In genomic region chr11:59837789-59838188, GRCm38 (mm10) we compare ENCODE assay signal across 9 mouse cellular contexts. TPM values are rescaled to one million over a fixed set of nuclear protein-coding genes. Genes with fewer than 3 reads are reported as not detected.
DNase-seq lines count a peak whose midpoint lies in the region; ATAC-seq and TF ChIP-seq lines count a peak whose summit lies in the region.
"Not testable (repeated sequence)": the region's sequence is repeated elsewhere in the genome, so short reads cannot be mapped to it uniquely, and the experiment has no call there.
"Had no signal": no experiment of that assay in that cellular context is flagged by ENCODE, and none has a peak within 500 bp of the region (broad histone marks: within the 10 kb centered on the region; RNA-seq: fewer than 3 reads in every experiment).

No protein-coding gene starts in this region.

- 0 out of 2 replicates have a peak overlapping the region, but pooled peaks have one; percentile 96 for H3K9ac ChIP-seq in embryonic facial prominence, embryonic 13.5 days
- not testable (repeated sequence) for H3K9ac ChIP-seq in forebrain, embryonic 14.5 days (ENCODE audit: low read length); intestine, embryonic 14.5 days (ENCODE audit: low read length); liver, postnatal 0 days (replicated peaks); midbrain, embryonic 14.5 days (replicated peaks; ENCODE audit: low read length); stomach, embryonic 15.5 days
- H3K9ac ChIP-seq in limb, embryonic 13.5 days, result peak overlapping the region; percentile 96; the same call in 1 of the 2 replicates

- H3K4me1 ChIP-seq in embryonic facial prominence, embryonic 13.5 days, result peaks cover 22% of the 10 kb centered on the region
- H3K4me1 ChIP-seq in forebrain, embryonic 14.5 days (ENCODE audit: control insufficient read depth, insufficient read depth, low read length), result peaks cover 13% of the 10 kb centered on the region
- peaks cover 21% of the 10 kb centered on the region for H3K4me1 ChIP-seq in hindbrain, embryonic 10.5 days (replicated peaks)
- H3K4me1 ChIP-seq in intestine, embryonic 14.5 days (replicated peaks; ENCODE audit: control insufficient read depth, insufficient read depth, low read length), result peaks cover 15% of the 10 kb centered on the region
- H3K4me1 ChIP-seq in limb, embryonic 13.5 days, result peaks cover 21% of the 10 kb centered on the region
- peaks cover 19% of the 10 kb centered on the region for H3K4me1 ChIP-seq in liver, postnatal 0 days (ENCODE audit: insufficient read depth)
- H3K4me1 ChIP-seq in midbrain, embryonic 14.5 days (ENCODE audit: control insufficient read depth, insufficient read depth, low read length), result peaks cover 18% of the 10 kb centered on the region
- H3K4me1 ChIP-seq in stomach, embryonic 15.5 days, result peaks cover 11% of the 10 kb centered on the region

- H3K9me3 ChIP-seq in embryonic facial prominence, embryonic 13.5 days; forebrain, embryonic 14.5 days (replicated peaks; ENCODE audit: control insufficient read depth, low read length); hindbrain, embryonic 10.5 days; intestine, embryonic 14.5 days (ENCODE audit: control insufficient read depth, low read length); limb, embryonic 13.5 days; liver, postnatal 0 days (ENCODE audit: low read length); midbrain, embryonic 14.5 days (ENCODE audit: control insufficient read depth, low read length); stomach, embryonic 15.5 days: not testable (repeated sequence)

- not testable (repeated sequence) for H3K27me3 ChIP-seq in embryonic facial prominence, embryonic 13.5 days; forebrain, embryonic 14.5 days (replicated peaks; ENCODE audit: control insufficient read depth, insufficient read depth, low read length); hindbrain, embryonic 10.5 days (ENCODE audit: insufficient read depth, poor library complexity, severe bottlenecking); intestine, embryonic 14.5 days (replicated peaks; ENCODE audit: control insufficient read depth, insufficient read depth, low read length); limb, embryonic 13.5 days; liver, postnatal 0 days (ENCODE audit: insufficient read depth, low read length); midbrain, embryonic 14.5 days (ENCODE audit: control insufficient read depth, insufficient read depth, low read length); stomach, embryonic 15.5 days (replicated peaks)

- TF ChIP-seq CTCF in liver, postnatal 0 days (IDR thresholded peaks at IDR 0.05; ENCODE audit: low read depth), result not testable (repeated sequence)

- H3K4me3 ChIP-seq in embryonic facial prominence, embryonic 13.5 days, result peak overlapping the region; percentile 97; the same call in 1 of the 2 replicates
- H3K4me3 ChIP-seq in forebrain, embryonic 14.5 days (ENCODE audit: low read depth, low read length), result 0 out of 2 replicates have a peak overlapping the region, but pooled peaks have one; percentile 98
- H3K4me3 ChIP-seq in hindbrain, embryonic 10.5 days, result peak overlapping the region; percentile 98; the same call in 1 of the 2 replicates
- H3K4me3 ChIP-seq in intestine, embryonic 14.5 days (ENCODE audit: low read depth, low read length); liver, postnatal 0 days (ENCODE audit: low read depth, low read length): not testable (repeated sequence)
- H3K4me3 ChIP-seq in limb, embryonic 13.5 days, result peak overlapping the region; percentile 95; the same call in 1 of the 2 replicates
- H3K4me3 ChIP-seq in midbrain, embryonic 14.5 days (replicated peaks; ENCODE audit: low read depth, low read length), result peak overlapping the region; percentile 100
- H3K4me3 ChIP-seq in stomach, embryonic 15.5 days (replicated peaks), result peak overlapping the region; percentile 97; the same call in 1 of the 2 replicates

- H3K36me3 ChIP-seq in embryonic facial prominence, embryonic 13.5 days, result peaks cover 47% of the 10 kb centered on the region
- peaks cover 47% of the 10 kb centered on the region for H3K36me3 ChIP-seq in forebrain, embryonic 14.5 days (ENCODE audit: control insufficient read depth, insufficient read depth, low read length)
- H3K36me3 ChIP-seq in hindbrain, embryonic 10.5 days, result peaks cover 51% of the 10 kb centered on the region
- H3K36me3 ChIP-seq in intestine, embryonic 14.5 days (ENCODE audit: control insufficient read depth, insufficient read depth, low read length), result peaks cover 44% of the 10 kb centered on the region
- peaks cover 37% of the 10 kb centered on the region for H3K36me3 ChIP-seq in limb, embryonic 13.5 days
- peaks cover 18% of the 10 kb centered on the region for H3K36me3 ChIP-seq in liver, postnatal 0 days (replicated peaks; ENCODE audit: insufficient read depth, low read length)
- H3K36me3 ChIP-seq in midbrain, embryonic 14.5 days (ENCODE audit: control insufficient read depth, insufficient read depth, low read length), result peaks cover 41% of the 10 kb centered on the region
- not testable (repeated sequence) for H3K36me3 ChIP-seq in stomach, embryonic 15.5 days

- H3K4me2 ChIP-seq in embryonic facial prominence, embryonic 13.5 days, result peak overlapping the region; percentile 58
- peak overlapping the region; percentile 79; the same call in 1 of the 2 replicates for H3K4me2 ChIP-seq in forebrain, embryonic 14.5 days (ENCODE audit: low read length)
- H3K4me2 ChIP-seq in intestine, embryonic 14.5 days (ENCODE audit: low read length), result peak overlapping the region; percentile 73; the same call in 1 of the 2 replicates
- H3K4me2 ChIP-seq in limb, embryonic 13.5 days (replicated peaks), result peak overlapping the region; percentile 67
- peak overlapping the region; percentile 85 for H3K4me2 ChIP-seq in liver, postnatal 0 days (ENCODE audit: low read depth, low read length)
- peak overlapping the region; percentile 72 for H3K4me2 ChIP-seq in midbrain, embryonic 14.5 days (ENCODE audit: low read length)
- H3K4me2 ChIP-seq in stomach, embryonic 15.5 days, result peak overlapping the region; percentile 56; the same call in 1 of the 2 replicates

- not testable (repeated sequence) for ATAC-seq in embryonic facial prominence, embryonic 13.5 days (ENCODE audit: insufficient number of reproducible peaks, insufficient read depth, low FRiP score, low TSS enrichment, low read depth); forebrain, embryonic 14.5 days; intestine, embryonic 14.5 days (replicated peaks; ENCODE audit: low FRiP score, low TSS enrichment, low read depth); limb, embryonic 13.5 days (ENCODE audit: low FRiP score, low read depth); liver, postnatal 0 days; midbrain, embryonic 14.5 days (ENCODE audit: low FRiP score, low TSS enrichment); stomach, embryonic 15.5 days (ENCODE audit: insufficient read depth, low FRiP score, low read depth)

- not testable (repeated sequence) for TF ChIP-seq EP300 in liver, postnatal 0 days (IDR thresholded peaks at IDR 0.05; ENCODE audit: low read depth)

- no CpG with 5 or more reads among the region's 1 CpGs for WGBS in embryonic facial prominence, embryonic 13.5 days
- WGBS in forebrain, embryonic 14.5 days, result no CpG with 5 or more reads among the region's 1 CpGs
- WGBS in hindbrain, embryonic 10.5 days, result no CpG with 5 or more reads among the region's 1 CpGs
- WGBS in intestine, embryonic 14.5 days, result no CpG with 5 or more reads among the region's 1 CpGs
- WGBS in limb, embryonic 13.5 days, result no CpG with 5 or more reads among the region's 1 CpGs
- WGBS in liver, postnatal 0 days (ENCODE audit: insufficient replicate concordance), result no CpG with 5 or more reads among the region's 1 CpGs
- no CpG with 5 or more reads among the region's 1 CpGs for WGBS in midbrain, embryonic 14.5 days
- WGBS in stomach, embryonic 15.5 days, result 80% methylated on average over 1 of the region's 1 CpGs

- not testable (repeated sequence) for H3K27ac ChIP-seq in embryonic facial prominence, embryonic 13.5 days; forebrain, embryonic 14.5 days (ENCODE audit: low read depth, low read length); hindbrain, embryonic 10.5 days; intestine, embryonic 14.5 days (ENCODE audit: low read depth); limb, embryonic 13.5 days; liver, postnatal 0 days (ENCODE audit: low read depth); midbrain, embryonic 14.5 days (replicated peaks; ENCODE audit: low read depth, low read length); stomach, embryonic 15.5 days

- not testable (repeated sequence) for DNase-seq in forebrain, embryonic 14.5 days (ENCODE audit: low spot score); hindbrain, embryonic 10.5 days (ENCODE audit: low spot score); intestine, embryonic 14.5 days (ENCODE audit: low spot score); liver, postnatal 0 days; midbrain, embryonic 14.5 days

RNA-seq across cellular contexts. Expression of gene Nt5m, which starts 1.5 kb away (rescaled TPM):
- 42.6 and 45.9 TPM in 2 replicates for polyA plus RNA-seq in embryonic facial prominence, embryonic 13.5 days (2015; fragmentation: Nextera tagmentation; extraction: Ambion mirVana)
- polyA plus RNA-seq in forebrain, embryonic 14.5 days (2014; fragmentation: Nextera tagmentation; extraction: Ambion mirVana), result 52.6 and 54.8 TPM in 2 replicates
- 41.2 and 47.7 TPM in 2 replicates for polyA plus RNA-seq in hindbrain, embryonic 10.5 days (2016; fragmentation: Nextera tagmentation; extraction: Ambion mirVana)
- 33.8 and 35.5 TPM in 2 replicates for polyA plus RNA-seq in intestine, embryonic 14.5 days (2014; fragmentation: Nextera tagmentation; extraction: Ambion mirVana)
- 40.3 and 44.8 TPM in 2 replicates for polyA plus RNA-seq in limb, embryonic 13.5 days (2015; fragmentation: Nextera tagmentation; extraction: Ambion mirVana)
- polyA plus RNA-seq in liver, postnatal 0 days (2015; fragmentation: Nextera tagmentation; extraction: Ambion mirVana), result 16.0 and 16.4 TPM in 2 replicates
- polyA plus RNA-seq in midbrain, embryonic 14.5 days (2014; fragmentation: Nextera tagmentation; extraction: Ambion mirVana), result 68.2 and 73.5 TPM in 2 replicates
- 31.7 and 35.1 TPM in 2 replicates for polyA plus RNA-seq in stomach, embryonic 15.5 days (2015; fragmentation: Nextera tagmentation; extraction: Ambion mirVana)

RNA-seq across cellular contexts. Expression of gene Cops3, which starts 1.8 kb away (rescaled TPM):
- polyA plus RNA-seq in embryonic facial prominence, embryonic 13.5 days (2015; fragmentation: Nextera tagmentation; extraction: Ambion mirVana), result 206 and 210 TPM in 2 replicates
- 232 and 257 TPM in 2 replicates for polyA plus RNA-seq in forebrain, embryonic 14.5 days (2014; fragmentation: Nextera tagmentation; extraction: Ambion mirVana)
- 233 and 255 TPM in 2 replicates for polyA plus RNA-seq in hindbrain, embryonic 10.5 days (2016; fragmentation: Nextera tagmentation; extraction: Ambion mirVana)
- 206 and 211 TPM in 2 replicates for polyA plus RNA-seq in intestine, embryonic 14.5 days (2014; fragmentation: Nextera tagmentation; extraction: Ambion mirVana)
- polyA plus RNA-seq in limb, embryonic 13.5 days (2015; fragmentation: Nextera tagmentation; extraction: Ambion mirVana), result 219 and 228 TPM in 2 replicates
- polyA plus RNA-seq in liver, postnatal 0 days (2015; fragmentation: Nextera tagmentation; extraction: Ambion mirVana), result 58.0 and 60.5 TPM in 2 replicates
- 200 and 213 TPM in 2 replicates for polyA plus RNA-seq in midbrain, embryonic 14.5 days (2014; fragmentation: Nextera tagmentation; extraction: Ambion mirVana)
- 175 and 192 TPM in 2 replicates for polyA plus RNA-seq in stomach, embryonic 15.5 days (2015; fragmentation: Nextera tagmentation; extraction: Ambion mirVana)

RNA-seq across cellular contexts. Expression of gene Flcn, which starts 28.0 kb away (rescaled TPM):
- 34.0 and 37.5 TPM in 2 replicates for polyA plus RNA-seq in embryonic facial prominence, embryonic 13.5 days (2015; fragmentation: Nextera tagmentation; extraction: Ambion mirVana)
- polyA plus RNA-seq in forebrain, embryonic 14.5 days (2014; fragmentation: Nextera tagmentation; extraction: Ambion mirVana), result 29.4 and 36.6 TPM in 2 replicates
- 29.6 and 31.0 TPM in 2 replicates for polyA plus RNA-seq in hindbrain, embryonic 10.5 days (2016; fragmentation: Nextera tagmentation; extraction: Ambion mirVana)
- 30.1 and 31.4 TPM in 2 replicates for polyA plus RNA-seq in intestine, embryonic 14.5 days (2014; fragmentation: Nextera tagmentation; extraction: Ambion mirVana)
- polyA plus RNA-seq in limb, embryonic 13.5 days (2015; fragmentation: Nextera tagmentation; extraction: Ambion mirVana), result 38.4 and 40.8 TPM in 2 replicates
- 11.3 and 13.9 TPM in 2 replicates for polyA plus RNA-seq in liver, postnatal 0 days (2015; fragmentation: Nextera tagmentation; extraction: Ambion mirVana)
- 35.9 and 41.1 TPM in 2 replicates for polyA plus RNA-seq in midbrain, embryonic 14.5 days (2014; fragmentation: Nextera tagmentation; extraction: Ambion mirVana)
- polyA plus RNA-seq in stomach, embryonic 15.5 days (2015; fragmentation: Nextera tagmentation; extraction: Ambion mirVana), result 27.8 and 30.6 TPM in 2 replicates

RNA-seq across cellular contexts. Expression of gene Pld6, which starts 50.3 kb away (rescaled TPM):
- 3.6 and 3.9 TPM in 2 replicates for polyA plus RNA-seq in embryonic facial prominence, embryonic 13.5 days (2015; fragmentation: Nextera tagmentation; extraction: Ambion mirVana)
- polyA plus RNA-seq in forebrain, embryonic 14.5 days (2014; fragmentation: Nextera tagmentation; extraction: Ambion mirVana), result 1.3 and 1.5 TPM in 2 replicates
- 1.9 and 2.6 TPM in 2 replicates for polyA plus RNA-seq in hindbrain, embryonic 10.5 days (2016; fragmentation: Nextera tagmentation; extraction: Ambion mirVana)
- 1.5 and 1.7 TPM in 2 replicates for polyA plus RNA-seq in intestine, embryonic 14.5 days (2014; fragmentation: Nextera tagmentation; extraction: Ambion mirVana)
- 4.7 and 4.9 TPM in 2 replicates for polyA plus RNA-seq in limb, embryonic 13.5 days (2015; fragmentation: Nextera tagmentation; extraction: Ambion mirVana)
- 1.7 and 2.0 TPM in 2 replicates for polyA plus RNA-seq in liver, postnatal 0 days (2015; fragmentation: Nextera tagmentation; extraction: Ambion mirVana)
- polyA plus RNA-seq in midbrain, embryonic 14.5 days (2014; fragmentation: Nextera tagmentation; extraction: Ambion mirVana), result 3.0 and 5.4 TPM in 2 replicates
- polyA plus RNA-seq in stomach, embryonic 15.5 days (2015; fragmentation: Nextera tagmentation; extraction: Ambion mirVana), result 3.8 and 5.1 TPM in 2 replicates
- polyA plus RNA-seq: activated CD4-positive, CD25-positive, alpha-beta regulatory T cell, adult 4 months had no signal
